Mouse (Mus musculus) liver, embryonic 12.5 days (tissue): ENCODE measurements around the gene Gm10322. TPM values are rescaled to one million over a fixed set of nuclear protein-coding genes. Genes with fewer than 3 reads are reported as not detected.

ENCODE experiments used
- ATAC-seq: fragments of 200-750 bp; cut with Nextera tagmentation; 2 replicates; pipeline ENCODE4 v1.8.0; 2017; ENCODE audit warnings: moderate number of reproducible peaks, mild to moderate bottlenecking, moderate library complexity
- H3K27ac ChIP-seq: fragments of 300-500 bp; sonication (generic); 2 replicates; pipeline ENCODE4 v1.5.1; 2016; ENCODE audit warnings: mild to moderate bottlenecking
- H3K27me3 ChIP-seq: fragments of 300-500 bp; sonication (generic); replicated peaks from 2 replicates; pipeline ENCODE4 v1.6.1; 2016; ENCODE audit warnings: mild to moderate bottlenecking, moderate library complexity
- H3K36me3 ChIP-seq: fragments of 300-500 bp; sonication (generic); 2 replicates; pipeline ENCODE4 v1.6.1; 2016; ENCODE audit warnings: mild to moderate bottlenecking, moderate library complexity
- H3K4me1 ChIP-seq: fragments of 300-500 bp; sonication (generic); 2 replicates; pipeline ENCODE4 v1.6.1; 2016
- H3K4me2 ChIP-seq: fragments of 300-500 bp; sonication (generic); 2 replicates; pipeline ENCODE4 v1.6.1; 2016; ENCODE audit warnings: mild to moderate bottlenecking, moderate library complexity
- H3K4me3 ChIP-seq: fragments of 300-500 bp; sonication (generic); 2 replicates; pipeline ENCODE4 v1.5.1; 2016; ENCODE audit warnings: mild to moderate bottlenecking, moderate library complexity
- H3K9ac ChIP-seq: fragments of 300-500 bp; sonication (generic); 2 replicates; pipeline ENCODE4 v1.6.1; 2016; ENCODE audit warnings: mild to moderate bottlenecking, moderate library complexity
- H3K9me3 ChIP-seq: fragments of 300-500 bp; sonication (generic); replicated peaks from 2 replicates; pipeline ENCODE4 v1.6.1; 2016; ENCODE audit warnings: mild to moderate bottlenecking, moderate library complexity
- WGBS: fragments of 180-500 bp; shearing (Covaris S2); methylation state at CpG from one replicate; pipeline ENCODE4 v1.1.7; 2016; ENCODE audit not compliant: insufficient replicate concordance; 5-methylcytosine and 5-hydroxymethylcytosine counted together
- polyA plus RNA-seq: library from polyadenylated mRNA; unstranded; fragments of >200 nt; fragmentation: Nextera tagmentation; extraction: Ambion mirVana; gene quantifications from 2 replicates; pipeline ENCODE4 v1.2.1, GENCODE M21; 2016

The Gm10322 gene
- polyA plus RNA-seq, 1 experiment from 2014 or later: not detected

- Histone ChIP-seq H3K36me3 (no peaks in the 10 kb centered on the region), H3K4me3 (no peak overlapping the region), H3K27me3 (no peaks in the 10 kb centered on the region), H3K9ac (no peak overlapping the region), H3K4me2 (no peak overlapping the region), H3K4me1 (peaks cover 7% of the 10 kb centered on the region; the same call in 1 of the 2 replicates), H3K9me3 (no peaks in the 10 kb centered on the region), H3K27ac (no peak overlapping the region)
- ATAC-seq: no peak
- 50% methylated on average over 5 of the region's 5 CpGs for WGBS
These were observed 12.0 kb upstream of the Gm10322 start for GRCm38 (mm10) chr10:59603843-59604242.

- H3K4me2 ChIP-seq: no peak overlapping the region
- no peak overlapping the region for H3K4me3 ChIP-seq
- H3K9ac ChIP-seq: no peak overlapping the region
- WGBS: 66% methylated on average over 11 of the region's 11 CpGs
- H3K36me3 ChIP-seq: no peaks in the 10 kb centered on the region
- H3K27ac ChIP-seq: no peak overlapping the region
- ATAC-seq: no peak
- H3K27me3 ChIP-seq: no peaks in the 10 kb centered on the region
- peaks cover 7% of the 10 kb centered on the region; the same call in 1 of the 2 replicates for H3K4me1 ChIP-seq
- H3K9me3 ChIP-seq: no peaks in the 10 kb centered on the region
These were observed 10.9 kb upstream of the Gm10322 start for GRCm38 (mm10) chr10:59604879-59605464.

GRCm38 (mm10) chr10:59613276-59613675, 2.6 kb upstream of the Gm10322 start:
- H3K27ac ChIP-seq: no peak overlapping the region
- no peak for ATAC-seq
- H3K27me3 ChIP-seq: no peaks in the 10 kb centered on the region; the same call in 1 of the 2 replicates
- 67% methylated on average over 5 of the region's 5 CpGs for WGBS
- H3K4me1 ChIP-seq: peaks cover 30% of the 10 kb centered on the region
- no peak overlapping the region for H3K4me3 ChIP-seq
- no peaks in the 10 kb centered on the region for H3K36me3 ChIP-seq
- H3K9ac ChIP-seq: no peak overlapping the region
- H3K9me3 ChIP-seq: no peaks in the 10 kb centered on the region
- H3K4me2 ChIP-seq: no peak overlapping the region

GRCm38 (mm10) chr10:59614141-59614540, 1.7 kb upstream of the Gm10322 start:
- H3K36me3 ChIP-seq: no peaks in the 10 kb centered on the region
- H3K4me2 ChIP-seq: no peak overlapping the region

GRCm38 (mm10) chr10:59615411-59615810, 452 bp upstream of the Gm10322 start:
- Histone ChIP-seq H3K36me3 (no peaks in the 10 kb centered on the region), H3K9me3 (no peaks in the 10 kb centered on the region), H3K27me3 (no peaks in the 10 kb centered on the region; the same call in 1 of the 2 replicates), H3K4me3 (peak overlapping the region; percentile 89), H3K9ac (peak overlapping the region; percentile 93), H3K27ac (no peak overlapping the region), H3K4me2 (peak overlapping the region; percentile 97), H3K4me1 (peaks cover 30% of the 10 kb centered on the region)
- WGBS: 33% methylated on average over 5 of the region's 5 CpGs
- no peak for ATAC-seq

More at GRCm38 (mm10) chr10:59614141-59614540, 1.7 kb upstream of the Gm10322 start:
- Histone ChIP-seq H3K4me3 (no peak overlapping the region), H3K27me3 (no peaks in the 10 kb centered on the region; the same call in 1 of the 2 replicates), H3K9ac (no peak overlapping the region), H3K4me1 (peaks cover 30% of the 10 kb centered on the region), H3K9me3 (no peaks in the 10 kb centered on the region), H3K27ac (no peak overlapping the region)
- WGBS: 91% methylated on average over 5 of the region's 5 CpGs
- no peak for ATAC-seq

- under 1% methylated on average over 36 of the region's 36 CpGs for WGBS
- ATAC-seq: peak; percentile 99
- H3K27ac ChIP-seq: peak within 1 kb of the TSS; percentile 84
- H3K4me2 ChIP-seq: peak within 1 kb of the TSS; percentile 97
- H3K36me3 ChIP-seq: no peaks in the 10 kb centered on the region
- H3K9me3 ChIP-seq: no peaks in the 10 kb centered on the region
- no peaks in the 10 kb centered on the region; the same call in 1 of the 2 replicates for H3K27me3 ChIP-seq
- peak within 1 kb of the TSS; percentile 89 for H3K4me3 ChIP-seq
- H3K9ac ChIP-seq: peak within 1 kb of the TSS; percentile 93
- peaks cover 30% of the 10 kb centered on the region for H3K4me1 ChIP-seq
These were observed 659 bp downstream of the Gm10322 start, which contains the start of gene Mcu for GRCm38 (mm10) chr10:59616522-59616921. Mcu (minus strand) TSS chr10:59616692.

GRCm38 (mm10) chr10:59617776-59618175, 1.9 kb downstream of the Gm10322 start:
- no peak overlapping the region for H3K27ac ChIP-seq
- H3K36me3 ChIP-seq: no peaks in the 10 kb centered on the region
- H3K4me1 ChIP-seq: peaks cover 30% of the 10 kb centered on the region
- ATAC-seq: no peak
- no peak overlapping the region for H3K4me3 ChIP-seq
- H3K27me3 ChIP-seq: no peaks in the 10 kb centered on the region; the same call in 1 of the 2 replicates
- H3K4me2 ChIP-seq: 0 out of 2 replicates have a peak overlapping the region, but pooled peaks have one; percentile 97
- H3K9ac ChIP-seq: no peak overlapping the region
- H3K9me3 ChIP-seq: no peaks in the 10 kb centered on the region
- WGBS: 80% methylated on average over 7 of the region's 7 CpGs

GRCm38 (mm10) chr10:59621355-59621754, 5.5 kb downstream of the Gm10322 start:
- 26% methylated on average over 10 of the region's 10 CpGs for WGBS
- Histone ChIP-seq H3K27me3 (no peaks in the 10 kb centered on the region), H3K9ac (no peak overlapping the region), H3K4me2 (no peak overlapping the region), H3K36me3 (no peaks in the 10 kb centered on the region), H3K4me1 (peaks cover 5% of the 10 kb centered on the region; the same call in 1 of the 2 replicates), H3K27ac (no peak overlapping the region), H3K9me3 (no peaks in the 10 kb centered on the region), H3K4me3 (no peak overlapping the region)
- ATAC-seq: no peak

- no peak for ATAC-seq
- H3K27ac ChIP-seq: no peak overlapping the region
- H3K27me3 ChIP-seq: no peaks in the 10 kb centered on the region
- no peaks in the 10 kb centered on the region for H3K9me3 ChIP-seq
- H3K4me2 ChIP-seq: no peak overlapping the region
- no peak overlapping the region for H3K9ac ChIP-seq
- WGBS: 53% methylated on average over 5 of the region's 5 CpGs
- no peaks in the 10 kb centered on the region; the same call in 1 of the 2 replicates for H3K4me1 ChIP-seq
- H3K4me3 ChIP-seq: no peak overlapping the region
- no peaks in the 10 kb centered on the region for H3K36me3 ChIP-seq
These were observed 7.6 kb downstream of the Gm10322 start for GRCm38 (mm10) chr10:59623496-59623895.

GRCm38 (mm10) chr10:59628641-59629505, 13.0 kb downstream of the Gm10322 start:
- WGBS: 70% methylated on average over 17 of the region's 17 CpGs
- Histone ChIP-seq H3K9me3 (no peaks in the 10 kb centered on the region), H3K4me2 (no peak overlapping the region), H3K4me3 (no peak overlapping the region), H3K27me3 (no peaks in the 10 kb centered on the region), H3K9ac (no peak overlapping the region), H3K4me1 (no peaks in the 10 kb centered on the region; the same call in 1 of the 2 replicates), H3K36me3 (no peaks in the 10 kb centered on the region), H3K27ac (no peak overlapping the region)
- 0 out of 2 replicates have a peak, but pooled peaks have one; percentile 18 for ATAC-seq

- no peak overlapping the region for H3K27ac ChIP-seq
- H3K4me2 ChIP-seq: no peak overlapping the region
- no peaks in the 10 kb centered on the region for H3K36me3 ChIP-seq
- H3K4me3 ChIP-seq: no peak overlapping the region
- H3K9ac ChIP-seq: no peak overlapping the region
- 71% methylated on average over 4 of the region's 4 CpGs for WGBS
- H3K4me1 ChIP-seq: no peaks in the 10 kb centered on the region; the same call in 1 of the 2 replicates
- H3K27me3 ChIP-seq: no peaks in the 10 kb centered on the region
- no peaks in the 10 kb centered on the region for H3K9me3 ChIP-seq
- ATAC-seq: no peak
These were observed 13.6 kb downstream of the Gm10322 start for GRCm38 (mm10) chr10:59629506-59629782.

GRCm38 (mm10) chr10:59636048-59636447, 20.2 kb downstream of the Gm10322 start:
- Histone ChIP-seq H3K36me3 (no peaks in the 10 kb centered on the region), H3K4me1 (no peaks in the 10 kb centered on the region), H3K4me2 (no peak overlapping the region), H3K27me3 (no peaks in the 10 kb centered on the region), H3K4me3 (no peak overlapping the region), H3K27ac (no peak overlapping the region), H3K9ac (no peak overlapping the region), H3K9me3 (no peaks in the 10 kb centered on the region)
- WGBS: 75% methylated on average over 2 of the region's 2 CpGs
- no peak for ATAC-seq
